Mouse (Mus musculus) left cerebral cortex, postnatal 25 days (tissue): ENCODE results near the gene Gm21775. TPM values are rescaled to one million over a fixed set of nuclear protein-coding genes. Genes with fewer than 3 reads are reported as not detected.
"Not testable (repeated sequence)": the region's sequence is repeated elsewhere in the genome, so short reads cannot be mapped to it uniquely, and the experiment has no call there.

Experiments
- DNase-seq, 2 experiments: peaks; one replicate each; pipeline ENCODE4 v3.0.0; 2022; ENCODE audit warnings: low spot score in 2 of 2, mixed read lengths in 1 of 2
- intact Hi-C: fragments of 180-260 bp; cut with DNase I; formaldehyde crosslinking; loops from one replicate; pipeline ENCODE4 v1.15.1; 2025
- total RNA-seq, 2 experiments: library from RNA; stranded (reverse); gene quantifications; 2 replicates each; pipeline ENCODE4 v1.2.3; 2021

Gm21775 gene
- total RNA-seq = not detected

GRCm38 (mm10) chrY:10553153-10553552 lies at the start of gene Gm21775:
Gene Gm21775, plus strand, starts transcription at chrY:10553453.
- DNase-seq, intact Hi-C loops: not testable (repeated sequence)

GRCm38 (mm10) chrY:10535942-10536341 lies 17.3 kb upstream of the Gm21775 start, which contains the start of gene Gm20737:
Gene Gm20737, minus strand, starts transcription at chrY:10536042.
- intact Hi-C loops, DNase-seq: not testable (repeated sequence)

Other genes starting within 250 kb of the Gm21775 start
- gene Gm20834, start 228.9 kb upstream of the Gm21775 start, total RNA-seq = not detected
- gene Gm28510, start 140.7 kb upstream of the Gm21775 start, total RNA-seq = not detected
- not detected for gene Gm20737, start 17.4 kb upstream of the Gm21775 start, total RNA-seq
- not detected for gene Gm21900, start 62.9 kb downstream of the Gm21775 start, total RNA-seq
- gene Gm20777, start 199.0 kb downstream of the Gm21775 start, total RNA-seq = not detected